Mouse (Mus musculus): ENCODE data around the gene Apol6.

GRCm38 (mm10) chr15:76998048-76998447 lies 46.5 kb upstream of the Apol6 start:
- TF ChIP-seq CTCF (IDR thresholded peaks at IDR 0.05; ENCODE audit: extremely low read depth, insufficient read depth, insufficient read length, insufficient replicate concordance) (no peak), POLR2A (IDR thresholded peaks at IDR 0.05; ENCODE audit: low read depth, low read length) (no peak)

Measured in spleen, adult 2 months (tissue).